ENCODE assay signal across 8 mouse cellular contexts in the genomic region with DNA sequence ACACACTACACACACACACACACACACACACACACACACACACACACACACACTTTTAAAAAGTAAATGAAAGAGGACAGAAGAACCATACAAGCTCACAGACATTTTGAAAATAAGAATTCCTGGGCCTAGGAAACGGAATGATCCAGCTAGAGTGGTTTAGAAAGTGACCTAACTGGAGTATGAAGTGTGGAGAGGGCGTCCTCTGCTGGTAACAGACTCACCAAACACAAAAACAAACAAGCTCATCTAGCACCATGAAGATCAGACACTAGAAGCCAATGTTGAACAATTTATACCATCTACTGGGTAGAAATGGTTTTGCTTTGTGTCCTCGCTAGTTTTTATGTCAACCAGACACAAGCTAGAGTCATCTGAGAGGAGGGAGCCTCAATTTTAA. TPM values are rescaled to one million over a fixed set of nuclear protein-coding genes. Genes with fewer than 3 reads are reported as not detected.
DNase-seq lines count a peak whose midpoint lies in the region; ATAC-seq and TF ChIP-seq lines count a peak whose summit lies in the region.

No protein-coding gene starts in this region.

- H3K4me2 ChIP-seq in kidney, embryonic 14.5 days (replicated peaks; ENCODE audit: low read depth, low read length): no peak overlapping the region
- H3K4me2 ChIP-seq in hindbrain, embryonic 13.5 days: no peak overlapping the region

- DNase-seq in kidney, adult 9 months: peak; percentile 48
- DNase-seq in 416B (ENCODE audit: low read depth): peak; percentile 89
- peak; percentile 91 for DNase-seq in NIH3T3 (ENCODE audit: low read depth)
- DNase-seq in cerebellum, postnatal 25 days: peak; percentile 45 to 66
- peak; percentile 45 to 54 for DNase-seq in layer of hippocampus, postnatal 14 days (ENCODE audit: low spot score in 2 of 2)
- peak in 1 of 2 experiments; percentile 25 for DNase-seq in spleen, adult 2 months (ENCODE audit: low read depth in 1 of 2, low spot score in 2 of 2)

- H3K4me1 ChIP-seq in kidney, embryonic 14.5 days (ENCODE audit: control insufficient read depth, insufficient read depth, low read length): no peaks in the 10 kb centered on the region
- no peaks in the 10 kb centered on the region for H3K4me1 ChIP-seq in spleen, adult 2 months (ENCODE audit: control insufficient read depth, insufficient read depth, insufficient read length)
- no peaks in the 10 kb centered on the region for H3K4me1 ChIP-seq in hindbrain, embryonic 13.5 days (replicated peaks)

- TF ChIP-seq POLR2A in spleen, adult 2 months (IDR thresholded peaks at IDR 0.05; ENCODE audit: low read depth, low read length): no peak

- H3K27ac ChIP-seq in kidney, embryonic 14.5 days (ENCODE audit: low read depth, low read length): no peak overlapping the region
- no peak overlapping the region for H3K27ac ChIP-seq in spleen, adult 2 months (ENCODE audit: insufficient read depth, low read length)
- no peak overlapping the region for H3K27ac ChIP-seq in hindbrain, embryonic 13.5 days

- no peak overlapping the region for H3K4me3 ChIP-seq in kidney, embryonic 14.5 days (ENCODE audit: low read length)
- H3K4me3 ChIP-seq in spleen, adult 2 months (ENCODE audit: extremely low read depth, insufficient read depth, insufficient read length): no peak overlapping the region
- H3K4me3 ChIP-seq in hindbrain, embryonic 13.5 days: no peak overlapping the region

- H3K9me3 ChIP-seq in kidney, embryonic 14.5 days (ENCODE audit: control insufficient read depth, low read length): no peaks in the 10 kb centered on the region
- H3K9me3 ChIP-seq in hindbrain, embryonic 13.5 days: no peaks in the 10 kb centered on the region

- ATAC-seq in kidney, embryonic 14.5 days (ENCODE audit: low FRiP score, low TSS enrichment): no peak
- ATAC-seq in hindbrain, embryonic 13.5 days (ENCODE audit: low FRiP score): no peak

- H3K36me3 ChIP-seq in kidney, embryonic 14.5 days (ENCODE audit: control insufficient read depth, insufficient read depth, low read length): no peaks in the 10 kb centered on the region
- H3K36me3 ChIP-seq in spleen, adult 2 months (ENCODE audit: control insufficient read depth, insufficient read depth, low read length): no peaks in the 10 kb centered on the region
- no peaks in the 10 kb centered on the region for H3K36me3 ChIP-seq in hindbrain, embryonic 13.5 days

- WGBS in kidney, embryonic 14.5 days: 48% methylated on average over 3 of the region's 3 CpGs
- 51% methylated on average over 3 of the region's 3 CpGs for WGBS in spleen, adult 2 months
- WGBS in hindbrain, embryonic 13.5 days: 35% methylated on average over 3 of the region's 3 CpGs

- no peaks in the 10 kb centered on the region for H3K27me3 ChIP-seq in kidney, embryonic 14.5 days (ENCODE audit: control insufficient read depth, insufficient read depth, low read length)
- no peaks in the 10 kb centered on the region for H3K27me3 ChIP-seq in spleen, adult 2 months (ENCODE audit: control insufficient read depth, insufficient read depth, low read length)
- H3K27me3 ChIP-seq in hindbrain, embryonic 13.5 days: no peaks in the 10 kb centered on the region

- TF ChIP-seq CTCF in spleen, adult 2 months (IDR thresholded peaks at IDR 0.05; ENCODE audit: extremely low read depth, insufficient read depth, insufficient read length, insufficient replicate concordance): peak; percentile 19; the same call in 1 of the 2 replicates

- no peak overlapping the region for H3K9ac ChIP-seq in kidney, embryonic 14.5 days (ENCODE audit: low read depth, low read length)
- H3K9ac ChIP-seq in hindbrain, embryonic 13.5 days: no peak overlapping the region

RNA-seq across cellular contexts. Expression of gene Gcnt1, which starts 7.9 kb away (rescaled TPM):
- 7.8 and 21.0 TPM in 2 replicates for polyA plus RNA-seq in kidney, embryonic 14.5 days (2014; fragmentation: Nextera tagmentation; extraction: Ambion mirVana)
- total RNA-seq in layer of hippocampus, postnatal 14 days (2021): 1 to 10 TPM; 1.8 to 3.7 TPM
- 8.8 and 9.3 TPM in 2 replicates for polyA plus RNA-seq in spleen, adult 2 months (2012; rRNA removed)
- 0.76 and 1.3 TPM in 2 replicates for polyA plus RNA-seq in hindbrain, embryonic 13.5 days (2015; fragmentation: Nextera tagmentation; extraction: Ambion mirVana)

RNA-seq across cellular contexts. Expression of gene Rfk, which starts 29.1 kb away (rescaled TPM):
- 55.2 and 77.2 TPM in 2 replicates for polyA plus RNA-seq in kidney, embryonic 14.5 days (2014; fragmentation: Nextera tagmentation; extraction: Ambion mirVana)
- total RNA-seq in layer of hippocampus, postnatal 14 days (2021): 10 to 100 TPM; 58.2 to 61.4 TPM
- 32.4 and 59.8 TPM in 2 replicates for polyA plus RNA-seq in spleen, adult 2 months (2012; rRNA removed)
- 79.5 and 81.3 TPM in 2 replicates for polyA plus RNA-seq in hindbrain, embryonic 13.5 days (2015; fragmentation: Nextera tagmentation; extraction: Ambion mirVana)
